Mouse (Mus musculus) neutrophil, adult 65 days (primary cell): Measurements from ENCODE around the gene Gm10750. TPM values are rescaled to one million over a fixed set of nuclear protein-coding genes. Genes with fewer than 3 reads are reported as not detected.

ENCODE experiments used
- total RNA-seq: library from RNA; stranded (reverse); gene quantifications from 2 replicates; pipeline ENCODE4 v1.2.4, GENCODE M21; 2023

Gene Gm10750
- total RNA-seq: not detected in 2 replicates

GRCm38 (mm10) chr2:149017137-149017536 lies at the start of gene Gm10750:
Gm10750 (minus strand) TSS chr2:149017237.

GRCm38 (mm10) chr2:149003151-149003550 lies 13.9 kb downstream of the Gm10750 start, which contains the start of gene Gm1330:
Gm1330 (minus strand) TSS chr2:149003251.

Other genes with a start within 250 kb of the Gm10750 start
- gene Cst11, start 245.7 kb downstream of the Gm10750 start, total RNA-seq: not detected in 2 replicates
- not detected in 2 replicates for gene 8030411F24Rik, start 235.2 kb downstream of the Gm10750 start, total RNA-seq
- not detected in 2 replicates for gene Cst12, start 227.9 kb downstream of the Gm10750 start, total RNA-seq
- gene Cst8, start 218.5 kb downstream of the Gm10750 start, total RNA-seq: not detected in 2 replicates
- gene Cst13, start 197.2 kb downstream of the Gm10750 start, total RNA-seq: not detected in 2 replicates
- not detected in 2 replicates for gene Cst9, start 182.1 kb downstream of the Gm10750 start, total RNA-seq
- gene 9230104L09Rik, start 152.2 kb downstream of the Gm10750 start, total RNA-seq: not detected in 2 replicates
- gene Cst3, start 141.5 kb downstream of the Gm10750 start, total RNA-seq: 375 and 524 TPM in 2 replicates
- gene Gm1330, start 14.0 kb downstream of the Gm10750 start, total RNA-seq: not detected in 2 replicates